Mouse (Mus musculus): ENCODE measurements around the gene Chst10. TPM values are rescaled to one million over a fixed set of nuclear protein-coding genes. Genes with fewer than 3 reads are reported as not detected.

Gene Chst10
- polyA plus RNA-seq, 1 experiment from 2014 or later = 4.9 TPM

GRCm38 (mm10) chr1:38893081-38893480 is 4.9 kb downstream of the Chst10 start:
- no peak overlapping the region for H3K9ac ChIP-seq (replicated peaks; ENCODE audit: low read length)
- H3K27ac ChIP-seq (ENCODE audit: low read length) = no peak overlapping the region
- H3K9me3 ChIP-seq (ENCODE audit: low read length) = no peaks in the 10 kb centered on the region
- no peak overlapping the region for H3K4me2 ChIP-seq (replicated peaks; ENCODE audit: low read depth, low read length)
- H3K4me3 ChIP-seq (ENCODE audit: low read length) = no peak overlapping the region
- H3K4me1 ChIP-seq (ENCODE audit: insufficient read depth, low read length) = no peaks in the 10 kb centered on the region
- no peak for ATAC-seq (ENCODE audit: low FRiP score, low TSS enrichment)
- WGBS = 46% methylated on average over 5 of the region's 5 CpGs
- H3K36me3 ChIP-seq (ENCODE audit: insufficient read depth, low read length) = no peaks in the 10 kb centered on the region
- H3K27me3 ChIP-seq (ENCODE audit: insufficient read depth, low read length) = no peaks in the 10 kb centered on the region

GRCm38 (mm10) chr1:38891444-38891843 is 6.5 kb downstream of the Chst10 start:
- Histone ChIP-seq H3K4me3 (ENCODE audit: low read length) (no peak overlapping the region), H3K27ac (ENCODE audit: low read length) (no peak overlapping the region), H3K27me3 (ENCODE audit: insufficient read depth, low read length) (no peaks in the 10 kb centered on the region), H3K4me2 (replicated peaks; ENCODE audit: low read depth, low read length) (no peak overlapping the region), H3K4me1 (ENCODE audit: insufficient read depth, low read length) (no peaks in the 10 kb centered on the region), H3K36me3 (ENCODE audit: insufficient read depth, low read length) (no peaks in the 10 kb centered on the region), H3K9me3 (ENCODE audit: low read length) (no peaks in the 10 kb centered on the region), H3K9ac (replicated peaks; ENCODE audit: low read length) (no peak overlapping the region)
- no peak for ATAC-seq (ENCODE audit: low FRiP score, low TSS enrichment)
- WGBS = 90% methylated on average over 5 of the region's 5 CpGs

GRCm38 (mm10) chr1:38888803-38889202 is 9.2 kb downstream of the Chst10 start:
- no peaks in the 10 kb centered on the region for H3K27me3 ChIP-seq (ENCODE audit: insufficient read depth, low read length)
- no peak overlapping the region for H3K9ac ChIP-seq (replicated peaks; ENCODE audit: low read length)
- no peak overlapping the region for H3K4me2 ChIP-seq (replicated peaks; ENCODE audit: low read depth, low read length)
- 89% methylated on average over 6 of the region's 6 CpGs for WGBS
- no peaks in the 10 kb centered on the region for H3K9me3 ChIP-seq (ENCODE audit: low read length)
- H3K27ac ChIP-seq (ENCODE audit: low read length) = no peak overlapping the region
- H3K4me3 ChIP-seq (ENCODE audit: low read length) = no peak overlapping the region
- no peaks in the 10 kb centered on the region for H3K36me3 ChIP-seq (ENCODE audit: insufficient read depth, low read length)
- no peak for ATAC-seq (ENCODE audit: low FRiP score, low TSS enrichment)
- no peaks in the 10 kb centered on the region for H3K4me1 ChIP-seq (ENCODE audit: insufficient read depth, low read length)

GRCm38 (mm10) chr1:38887011-38887410 is 10.9 kb downstream of the Chst10 start:
- Histone ChIP-seq H3K4me1 (ENCODE audit: insufficient read depth, low read length) (no peaks in the 10 kb centered on the region), H3K9me3 (ENCODE audit: low read length) (no peaks in the 10 kb centered on the region), H3K9ac (replicated peaks; ENCODE audit: low read length) (no peak overlapping the region), H3K4me2 (replicated peaks; ENCODE audit: low read depth, low read length) (no peak overlapping the region), H3K4me3 (ENCODE audit: low read length) (no peak overlapping the region), H3K27ac (ENCODE audit: low read length) (no peak overlapping the region), H3K27me3 (ENCODE audit: insufficient read depth, low read length) (no peaks in the 10 kb centered on the region), H3K36me3 (ENCODE audit: insufficient read depth, low read length) (no peaks in the 10 kb centered on the region)
- no peak for ATAC-seq (ENCODE audit: low FRiP score, low TSS enrichment)
- 58% methylated on average over 6 of the region's 6 CpGs for WGBS

GRCm38 (mm10) chr1:38886602-38887001 is 11.4 kb downstream of the Chst10 start:
- no peaks in the 10 kb centered on the region for H3K27me3 ChIP-seq (ENCODE audit: insufficient read depth, low read length)
- H3K9me3 ChIP-seq (ENCODE audit: low read length) = no peaks in the 10 kb centered on the region
- no peak for ATAC-seq (ENCODE audit: low FRiP score, low TSS enrichment)
- no peak overlapping the region for H3K4me3 ChIP-seq (ENCODE audit: low read length)
- no peaks in the 10 kb centered on the region for H3K36me3 ChIP-seq (ENCODE audit: insufficient read depth, low read length)
- H3K9ac ChIP-seq (replicated peaks; ENCODE audit: low read length) = no peak overlapping the region
- 75% methylated on average over 2 of the region's 2 CpGs for WGBS
- no peaks in the 10 kb centered on the region for H3K4me1 ChIP-seq (ENCODE audit: insufficient read depth, low read length)
- H3K4me2 ChIP-seq (replicated peaks; ENCODE audit: low read depth, low read length) = no peak overlapping the region
- no peak overlapping the region for H3K27ac ChIP-seq (ENCODE audit: low read length)

GRCm38 (mm10) chr1:38885956-38886355 is 12.0 kb downstream of the Chst10 start:
- H3K4me2 ChIP-seq (replicated peaks; ENCODE audit: low read depth, low read length) = no peak overlapping the region
- no peaks in the 10 kb centered on the region for H3K4me1 ChIP-seq (ENCODE audit: insufficient read depth, low read length)
- H3K27me3 ChIP-seq (ENCODE audit: insufficient read depth, low read length) = no peaks in the 10 kb centered on the region
- WGBS = 63% methylated on average over 2 of the region's 2 CpGs
- no peaks in the 10 kb centered on the region for H3K9me3 ChIP-seq (ENCODE audit: low read length)
- no peak for ATAC-seq (ENCODE audit: low FRiP score, low TSS enrichment)
- H3K36me3 ChIP-seq (ENCODE audit: insufficient read depth, low read length) = no peaks in the 10 kb centered on the region
- no peak overlapping the region for H3K9ac ChIP-seq (replicated peaks; ENCODE audit: low read length)
- H3K4me3 ChIP-seq (ENCODE audit: low read length) = no peak overlapping the region
- no peak overlapping the region for H3K27ac ChIP-seq (ENCODE audit: low read length)

- WGBS = 82% methylated on average over 9 of the region's 9 CpGs
Measured at GRCm38 (mm10) chr1:38883766-38884165, 14.2 kb downstream of the Chst10 start.

GRCm38 (mm10) chr1:38882746-38883145 is 15.2 kb downstream of the Chst10 start:
- no peak overlapping the region for H3K4me3 ChIP-seq (ENCODE audit: low read length)
- no peaks in the 10 kb centered on the region for H3K36me3 ChIP-seq (ENCODE audit: insufficient read depth, low read length)
- no peaks in the 10 kb centered on the region for H3K4me1 ChIP-seq (ENCODE audit: insufficient read depth, low read length)
- no peaks in the 10 kb centered on the region for H3K27me3 ChIP-seq (ENCODE audit: insufficient read depth, low read length)
- no peak overlapping the region for H3K27ac ChIP-seq (ENCODE audit: low read length)
- no peak overlapping the region for H3K4me2 ChIP-seq (replicated peaks; ENCODE audit: low read depth, low read length)
- ATAC-seq (ENCODE audit: low FRiP score, low TSS enrichment) = no peak
- WGBS = 84% methylated on average over 4 of the region's 4 CpGs
- H3K9ac ChIP-seq (replicated peaks; ENCODE audit: low read length) = no peak overlapping the region
- no peaks in the 10 kb centered on the region for H3K9me3 ChIP-seq (ENCODE audit: low read length)

More at GRCm38 (mm10) chr1:38883766-38884165, 14.2 kb downstream of the Chst10 start:
- H3K36me3 ChIP-seq (ENCODE audit: insufficient read depth, low read length) = no peaks in the 10 kb centered on the region
- no peak for ATAC-seq (ENCODE audit: low FRiP score, low TSS enrichment)
- H3K27ac ChIP-seq (ENCODE audit: low read length) = no peak overlapping the region
- no peaks in the 10 kb centered on the region for H3K27me3 ChIP-seq (ENCODE audit: insufficient read depth, low read length)
- H3K4me3 ChIP-seq (ENCODE audit: low read length) = no peak overlapping the region
- no peaks in the 10 kb centered on the region for H3K4me1 ChIP-seq (ENCODE audit: insufficient read depth, low read length)
- H3K4me2 ChIP-seq (replicated peaks; ENCODE audit: low read depth, low read length) = no peak overlapping the region
- no peak overlapping the region for H3K9ac ChIP-seq (replicated peaks; ENCODE audit: low read length)
- H3K9me3 ChIP-seq (ENCODE audit: low read length) = no peaks in the 10 kb centered on the region

GRCm38 (mm10) chr1:38881366-38881765 is 16.6 kb downstream of the Chst10 start:
- no peak for ATAC-seq (ENCODE audit: low FRiP score, low TSS enrichment)
- no peaks in the 10 kb centered on the region for H3K27me3 ChIP-seq (ENCODE audit: insufficient read depth, low read length)
- 32% methylated on average over 4 of the region's 4 CpGs for WGBS
- no peak overlapping the region for H3K9ac ChIP-seq (replicated peaks; ENCODE audit: low read length)
- no peaks in the 10 kb centered on the region for H3K9me3 ChIP-seq (ENCODE audit: low read length)
- no peaks in the 10 kb centered on the region for H3K4me1 ChIP-seq (ENCODE audit: insufficient read depth, low read length)
- no peak overlapping the region for H3K4me3 ChIP-seq (ENCODE audit: low read length)
- H3K4me2 ChIP-seq (replicated peaks; ENCODE audit: low read depth, low read length) = no peak overlapping the region
- no peak overlapping the region for H3K27ac ChIP-seq (ENCODE audit: low read length)
- no peaks in the 10 kb centered on the region for H3K36me3 ChIP-seq (ENCODE audit: insufficient read depth, low read length)

GRCm38 (mm10) chr1:38876671-38877382 is 21.1 kb downstream of the Chst10 start:
- no peak overlapping the region for H3K4me2 ChIP-seq (replicated peaks; ENCODE audit: low read depth, low read length)
- no peak overlapping the region for H3K27ac ChIP-seq (ENCODE audit: low read length)
- no peaks in the 10 kb centered on the region for H3K4me1 ChIP-seq (ENCODE audit: insufficient read depth, low read length)
- H3K36me3 ChIP-seq (ENCODE audit: insufficient read depth, low read length) = no peaks in the 10 kb centered on the region
- WGBS = 65% methylated on average over 5 of the region's 5 CpGs
- H3K4me3 ChIP-seq (ENCODE audit: low read length) = no peak overlapping the region
- no peak overlapping the region for H3K9ac ChIP-seq (replicated peaks; ENCODE audit: low read length)
- no peak for ATAC-seq (ENCODE audit: low FRiP score, low TSS enrichment)
- no peaks in the 10 kb centered on the region for H3K9me3 ChIP-seq (ENCODE audit: low read length)
- H3K27me3 ChIP-seq (ENCODE audit: insufficient read depth, low read length) = no peaks in the 10 kb centered on the region
